Mouse (Mus musculus) heart, postnatal 36 days (tissue): Measurements from ENCODE around the gene Tspan7. TPM values are rescaled to one million over a fixed set of nuclear protein-coding genes. Genes with fewer than 3 reads are reported as not detected.
A peak's percentile ranks its signal among the peaks of the same experiment; 100 is the strongest.

ENCODE experiments used
- DNase-seq, 2 experiments: peaks; one replicate each; pipeline ENCODE4 v3.0.0; 2021 to 2022
- intact Hi-C: fragments of 180-260 bp; cut with DNase I; formaldehyde crosslinking; loops from one replicate; pipeline ENCODE4 v1.15.1; 2025
- total RNA-seq, 2 experiments: library from RNA; stranded (reverse); gene quantifications; 2 replicates each; pipeline ENCODE4 v1.2.3; 2021

Gene Tspan7
- 100 to 1,000 TPM; 110 to 133 TPM for total RNA-seq

DNA sequence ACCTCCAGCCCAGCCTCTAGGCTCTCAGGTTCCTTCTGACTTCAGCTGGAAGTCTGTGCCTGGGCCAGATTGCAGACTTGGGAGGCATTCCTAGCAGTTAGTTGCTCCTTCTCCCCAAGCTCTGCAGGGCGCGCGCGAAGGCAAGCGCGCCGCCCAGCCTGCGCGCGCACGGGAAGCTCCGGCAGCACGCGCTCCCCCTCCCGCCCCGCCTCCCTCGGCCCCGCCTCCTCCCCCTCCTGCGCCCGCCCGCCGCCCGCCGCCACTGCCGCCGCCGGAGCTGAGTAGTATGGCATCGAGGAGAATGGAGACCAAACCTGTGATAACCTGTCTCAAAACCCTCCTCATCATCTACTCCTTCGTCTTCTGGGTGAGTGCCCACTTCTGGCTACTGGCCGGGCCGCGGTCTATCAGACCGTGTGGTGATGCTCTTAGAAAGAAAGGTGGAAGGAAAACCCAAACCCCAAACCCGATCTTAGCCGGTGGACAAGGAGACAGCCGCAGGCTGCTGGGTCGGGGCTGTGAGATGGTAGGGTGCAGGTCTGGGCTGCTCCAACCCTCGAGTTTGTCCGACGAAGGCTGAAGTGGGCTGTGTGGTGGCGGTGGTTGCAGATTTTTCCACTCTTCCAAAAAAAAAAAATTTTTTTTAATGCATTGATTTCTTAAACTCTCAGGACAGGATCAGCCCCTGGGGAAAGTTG is at the start of gene Tspan7:
Tspan7 (plus strand) TSS at position 287 of the 698 bp plus-strand sequence.
- DNase-seq, result peak; percentile 48 to 52
- intact Hi-C loops, result loop anchor here (5.0 to 10.0 kb wide), 4 partner anchors 92 to 268 kb away; partner anchors contain the start of genes Mid1ip1 and Rpgr

DNA sequence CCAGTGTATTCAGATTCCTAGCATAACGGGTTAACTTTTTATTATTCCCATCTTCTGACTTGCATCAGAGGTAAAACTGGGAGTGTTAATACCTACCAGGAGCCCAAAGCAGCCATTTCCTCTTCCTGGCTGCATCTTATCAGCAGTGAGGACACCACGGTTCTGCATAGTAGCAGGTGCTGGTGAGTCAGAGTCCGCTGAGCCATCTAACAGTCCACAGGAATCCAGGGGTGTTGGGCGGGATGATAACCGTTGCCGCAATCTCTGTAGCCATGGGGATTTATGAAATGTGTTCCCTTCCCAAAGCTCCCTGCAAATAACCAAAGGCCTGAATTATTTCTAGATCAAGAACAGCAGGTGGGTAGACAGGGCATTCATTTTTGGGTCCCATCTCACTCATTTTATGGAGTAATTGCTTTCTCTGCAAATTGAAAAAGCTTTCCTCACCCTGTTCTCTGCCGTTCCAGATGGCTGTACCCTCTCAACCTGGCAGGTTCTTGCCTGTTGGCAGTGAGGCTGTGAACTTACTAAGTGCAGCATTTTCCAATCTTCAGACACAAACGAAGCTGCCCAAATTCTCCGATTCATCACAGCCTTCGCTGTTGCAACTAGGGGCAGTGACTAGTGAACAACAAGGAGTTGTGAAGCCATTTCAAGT is 35.5 kb upstream of the Tspan7 start:
- intact Hi-C loops, result no loop called here
- DNase-seq, result no peak

DNA sequence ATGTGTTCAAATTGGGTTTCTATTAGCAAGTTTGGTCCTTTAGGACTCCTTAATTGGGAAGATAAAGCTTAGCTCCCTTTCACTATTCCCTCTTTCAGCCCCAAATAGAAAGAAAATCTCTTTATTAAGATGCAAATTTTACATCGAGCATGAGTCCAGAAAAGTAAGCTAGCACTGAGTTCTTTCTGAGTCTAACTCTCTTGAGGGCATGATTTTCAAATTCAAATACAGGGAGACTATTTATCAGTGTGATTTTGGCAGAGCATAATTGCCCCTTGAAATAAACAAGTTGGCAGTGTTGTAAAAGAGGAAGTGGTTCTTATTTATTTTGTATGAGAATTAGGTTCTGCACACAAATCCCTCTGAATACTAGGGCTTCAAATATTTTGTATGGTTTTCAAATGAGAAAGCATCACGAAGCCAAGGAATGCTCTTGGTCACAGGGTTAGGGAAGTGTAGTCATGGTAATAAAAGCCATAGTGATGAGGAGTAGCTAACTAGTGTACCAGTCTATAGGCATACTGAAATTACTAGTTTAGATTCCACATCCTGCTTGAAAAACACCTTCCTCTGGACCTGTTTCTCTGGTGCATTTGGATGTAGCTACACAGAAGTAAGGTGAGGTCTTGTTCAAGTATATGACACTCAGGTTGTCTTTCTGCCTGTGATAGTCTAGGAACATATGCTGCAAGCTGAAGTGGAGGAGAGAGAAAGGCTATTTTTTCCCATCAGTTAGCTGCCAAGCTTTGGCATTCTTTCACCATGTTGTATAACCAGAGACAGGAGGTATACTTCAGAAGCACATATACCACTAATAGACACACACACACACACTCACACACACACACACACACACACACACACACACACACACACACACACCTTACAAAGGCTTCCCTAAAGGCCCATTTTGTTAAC is 34.6 kb upstream of the Tspan7 start:
- no peak for DNase-seq
- intact Hi-C loops, result no loop called here

DNA sequence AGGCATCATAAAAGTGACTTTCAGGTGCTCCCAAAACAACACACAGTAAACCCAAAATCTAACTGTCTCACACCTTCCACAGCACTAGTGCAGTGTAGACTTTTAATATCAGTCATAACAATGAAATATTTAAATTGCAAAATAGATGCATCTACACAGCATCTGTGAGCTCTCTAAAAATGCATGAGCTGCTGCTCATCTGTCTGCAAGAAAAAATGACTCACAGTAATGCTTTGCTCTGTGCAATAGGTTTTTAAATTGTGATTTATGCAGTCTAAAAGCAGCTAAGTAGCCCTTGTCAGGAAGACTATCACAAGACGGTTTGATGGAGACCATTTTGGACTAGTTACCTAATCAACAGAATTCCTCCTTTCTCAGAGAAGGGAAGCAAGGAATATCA is 31.2 kb upstream of the Tspan7 start:
- no peak for DNase-seq
- intact Hi-C loops, result no loop called here

DNA sequence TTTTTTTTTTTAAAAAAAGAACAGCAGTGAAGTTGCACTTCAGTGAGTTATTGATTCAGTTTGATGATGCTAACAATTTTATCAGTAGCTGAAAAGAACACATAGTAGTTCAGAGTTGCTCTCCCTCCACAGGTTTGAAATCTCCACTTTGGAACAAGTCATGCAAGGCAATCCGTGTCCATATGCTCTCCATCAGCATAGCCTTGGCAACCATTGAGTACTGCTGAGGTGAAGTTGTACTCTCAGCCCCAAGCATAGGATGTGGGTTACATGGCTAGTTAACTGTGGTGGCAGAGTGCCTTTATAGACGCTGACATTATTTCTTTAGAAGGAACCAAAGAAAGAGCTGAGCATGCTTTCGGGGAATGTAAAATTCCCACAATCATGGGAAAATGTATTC is 27.7 kb upstream of the Tspan7 start:
- intact Hi-C loops, result no loop called here
- DNase-seq, result no peak

DNA sequence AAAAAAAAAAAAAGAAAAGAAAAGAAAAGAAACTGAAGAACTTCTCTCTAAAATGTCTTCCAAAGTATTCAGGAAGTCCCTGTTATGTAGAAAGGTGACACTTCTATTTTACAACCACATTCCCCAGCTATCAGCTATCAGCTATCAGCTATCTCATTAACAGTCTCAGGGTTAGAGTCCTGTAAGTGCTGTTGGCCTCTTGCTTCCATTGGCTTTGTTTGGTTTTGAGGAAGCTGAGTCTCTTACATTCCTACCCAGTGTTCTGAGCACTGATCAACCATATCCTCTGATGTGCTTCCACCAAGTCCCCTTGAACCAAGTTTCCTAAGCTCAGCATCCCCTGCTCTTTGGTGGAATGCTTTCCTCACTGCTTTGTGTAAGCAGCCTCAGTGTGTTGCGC is 7.9 kb upstream of the Tspan7 start:
- DNase-seq, result no peak
- intact Hi-C loops, result no loop called here

DNA sequence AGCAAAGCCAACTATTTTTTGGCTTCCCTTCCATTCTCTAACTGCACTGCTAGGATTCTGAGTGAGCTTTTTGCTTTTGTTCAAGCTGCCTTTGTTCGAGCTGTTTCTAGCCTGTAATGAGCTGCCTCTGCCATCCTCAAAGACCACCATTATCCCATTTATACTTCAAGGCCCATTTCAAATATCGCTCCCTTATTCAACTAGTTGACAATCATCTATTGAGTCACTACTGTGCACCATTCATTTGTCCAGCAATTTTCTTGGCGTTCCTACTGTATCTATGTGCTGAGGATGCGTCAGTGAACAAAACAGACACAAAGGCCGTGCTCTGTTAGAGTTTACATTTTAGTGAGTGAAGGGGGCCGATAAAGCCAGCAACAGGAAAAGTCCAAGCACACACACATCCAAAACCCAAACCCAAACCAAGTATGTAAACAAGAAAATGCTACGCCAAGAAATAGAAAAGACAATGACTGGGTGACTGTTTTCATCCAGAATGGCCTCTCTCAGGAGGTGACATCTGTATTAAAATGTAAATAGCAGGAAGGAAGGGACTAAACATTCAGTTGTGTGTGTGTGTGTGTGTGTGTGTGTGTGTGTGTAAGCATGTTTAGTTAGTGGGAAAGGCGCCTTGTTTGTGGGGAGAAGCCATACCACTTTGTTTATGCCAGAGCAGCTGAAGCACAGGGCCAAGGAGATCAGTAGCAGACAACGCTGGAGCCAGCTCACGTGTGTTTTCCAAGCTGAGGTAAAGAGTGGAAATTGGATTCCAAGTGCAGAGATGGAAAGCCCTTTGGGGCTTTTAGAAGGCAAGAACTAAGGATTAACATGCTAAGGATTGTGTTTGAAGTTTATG is 5.7 kb upstream of the Tspan7 start:
- intact Hi-C loops, result no loop called here
- no peak for DNase-seq

DNA sequence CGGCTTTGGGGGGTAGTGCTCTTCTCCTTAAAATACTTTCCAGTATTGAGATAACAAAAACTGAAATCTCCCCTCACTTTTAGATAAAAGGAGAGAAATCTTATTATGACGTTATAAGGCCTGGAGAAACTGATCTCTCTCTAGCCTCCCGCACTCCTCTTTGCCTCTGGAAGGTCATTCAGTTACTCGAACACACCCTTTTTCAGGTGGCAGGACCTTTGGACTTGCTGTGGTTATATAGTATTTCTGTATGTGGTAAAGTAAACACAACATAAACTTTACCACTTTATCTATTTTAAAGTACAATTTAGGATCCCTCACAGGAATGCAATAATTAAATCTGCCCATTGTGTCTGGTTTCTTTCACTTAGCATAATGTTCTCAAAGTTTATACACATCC is 5.0 kb upstream of the Tspan7 start:
- intact Hi-C loops, result loop anchor here (10.0 kb wide), 1 partner anchor 235 kb away; the partner anchor contains the start of gene Mid1ip1

DNA sequence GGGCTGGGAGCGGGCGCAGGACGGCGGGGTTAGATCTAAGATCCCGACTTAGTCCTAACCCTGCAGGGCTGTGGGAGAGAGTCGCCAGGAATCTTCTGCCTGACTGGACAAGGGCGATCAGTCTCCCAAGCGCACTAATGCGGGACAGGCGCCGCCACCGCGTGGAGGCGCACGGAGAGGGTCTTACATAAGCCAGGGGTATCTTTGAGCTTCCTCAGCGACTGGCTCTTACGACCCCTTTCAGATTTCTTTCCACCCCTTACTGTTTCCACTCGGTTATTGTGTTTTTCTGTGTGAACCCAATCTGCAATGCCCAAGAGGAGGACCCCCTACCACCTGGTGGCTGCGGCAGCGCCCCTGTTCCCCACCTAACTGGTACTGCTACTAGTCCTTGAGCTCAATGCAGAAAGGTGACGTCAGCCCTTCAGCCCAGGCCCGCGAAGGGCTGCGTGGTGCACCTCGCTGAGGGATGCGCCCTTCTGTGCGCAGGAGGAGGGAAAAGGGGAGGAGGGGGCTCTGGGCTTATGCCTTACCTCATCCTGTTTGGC is 780 bp downstream of the Tspan7 start:
- peak; percentile 28 to 44 for DNase-seq
- intact Hi-C loops, result loop anchor here (5.0 to 10.0 kb wide), 4 partner anchors 92 to 268 kb away; partner anchors contain the start of genes Mid1ip1 and Rpgr

More for the DNA sequence above, 5.0 kb upstream of the Tspan7 start:
- no peak for DNase-seq

DNA sequence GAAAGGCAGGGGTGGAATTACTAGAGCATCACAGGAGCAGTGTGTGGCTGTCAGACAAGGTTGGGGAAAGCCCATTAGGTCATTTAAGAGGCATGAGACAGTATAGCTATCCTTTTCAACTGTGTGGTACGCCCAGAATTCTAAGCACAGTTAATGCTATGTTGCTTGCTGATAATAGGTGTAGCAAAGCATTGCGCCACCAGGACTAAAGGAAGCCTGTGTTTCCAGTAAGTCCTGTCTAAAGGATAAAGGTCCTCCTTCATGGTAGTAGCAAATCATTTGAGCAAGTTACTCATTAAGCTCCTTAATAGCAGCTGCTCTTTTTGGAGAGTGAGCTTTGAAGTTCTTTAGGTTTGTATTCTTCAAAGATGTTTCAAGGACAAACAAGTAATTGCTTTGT is 13.6 kb downstream of the Tspan7 start:
- intact Hi-C loops, result no loop called here

DNA sequence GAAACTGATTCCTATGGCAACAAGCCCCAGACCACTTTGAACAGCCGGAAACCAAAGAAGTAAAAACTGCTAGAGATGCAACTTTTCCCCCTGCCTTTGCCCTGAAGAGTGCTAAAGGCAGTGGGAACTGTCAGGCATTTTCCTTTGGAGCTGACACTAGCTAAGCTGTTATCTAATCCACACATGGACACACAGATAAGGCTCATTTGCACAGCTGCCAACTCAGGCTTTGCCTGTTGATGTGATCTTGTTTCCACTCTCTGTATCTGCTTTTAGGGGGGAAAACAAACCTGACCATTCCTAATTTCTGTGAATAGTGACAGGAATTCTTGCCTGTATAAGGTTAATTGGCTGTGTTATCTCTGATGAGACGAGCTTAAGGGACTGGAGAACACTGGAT is 17.7 kb downstream of the Tspan7 start:
- DNase-seq, result no peak
- intact Hi-C loops, result no loop called here

More for the DNA sequence above, 13.6 kb downstream of the Tspan7 start:
- no peak for DNase-seq

DNA sequence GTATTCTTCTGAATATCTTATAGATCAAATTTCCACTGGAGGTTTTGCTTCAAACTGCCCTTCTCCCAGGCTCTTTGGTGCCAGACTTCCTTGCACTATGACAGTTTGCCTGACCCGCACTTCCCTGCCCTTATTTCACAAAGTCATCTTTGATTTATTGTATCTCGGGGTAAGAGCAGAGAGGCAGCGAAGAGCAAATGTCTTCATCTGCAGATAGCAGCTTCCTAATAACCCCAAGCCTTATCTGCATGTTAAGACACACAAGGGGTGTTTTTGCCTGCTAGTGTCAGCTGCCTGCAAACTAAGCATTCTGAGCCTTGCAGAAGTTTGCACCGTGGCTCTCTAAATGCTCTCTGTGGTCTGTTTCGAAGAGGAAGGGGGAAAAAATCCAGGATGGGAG is 29.5 kb downstream of the Tspan7 start:
- intact Hi-C loops, result no loop called here
- DNase-seq, result no peak

DNA sequence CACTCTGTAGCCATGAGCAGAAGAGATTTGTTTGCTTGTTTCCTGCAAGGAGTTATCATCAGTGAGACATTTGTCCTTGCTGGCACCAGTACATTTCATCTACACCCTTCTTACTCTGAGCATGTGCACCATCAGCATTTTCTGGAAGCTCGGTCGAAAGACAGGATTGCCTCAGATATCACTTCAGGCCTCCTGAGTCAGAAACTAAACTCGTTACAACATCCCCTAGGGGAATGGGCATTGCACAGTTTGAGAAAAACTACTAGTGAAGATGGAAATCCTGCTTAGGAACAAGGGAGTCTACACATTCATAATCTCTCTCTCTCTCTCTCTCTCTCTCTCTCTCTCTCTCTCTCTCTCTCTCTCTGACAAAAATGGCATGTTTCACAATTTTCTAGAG is 30.0 kb downstream of the Tspan7 start:
- DNase-seq, result no peak
- intact Hi-C loops, result no loop called here

DNA sequence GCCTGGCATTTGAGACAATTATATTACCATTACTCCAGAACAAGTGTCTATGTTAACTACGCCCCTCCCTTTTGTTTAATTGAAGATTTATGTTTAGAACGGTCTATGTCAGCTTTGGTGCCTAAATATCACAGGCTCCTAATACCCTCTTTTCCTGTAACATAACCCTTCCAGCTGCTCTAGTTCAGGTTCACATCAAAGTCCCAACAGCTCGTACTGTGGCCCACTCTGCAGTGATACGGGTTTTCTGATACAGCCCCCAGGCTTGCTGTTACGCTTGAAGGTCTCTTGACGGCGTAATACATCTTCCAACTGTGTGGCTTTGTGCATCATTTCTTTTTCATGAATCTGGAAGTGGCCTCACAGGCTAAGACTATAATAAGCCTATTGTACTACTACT is 31.5 kb downstream of the Tspan7 start:
- DNase-seq, result no peak

DNA sequence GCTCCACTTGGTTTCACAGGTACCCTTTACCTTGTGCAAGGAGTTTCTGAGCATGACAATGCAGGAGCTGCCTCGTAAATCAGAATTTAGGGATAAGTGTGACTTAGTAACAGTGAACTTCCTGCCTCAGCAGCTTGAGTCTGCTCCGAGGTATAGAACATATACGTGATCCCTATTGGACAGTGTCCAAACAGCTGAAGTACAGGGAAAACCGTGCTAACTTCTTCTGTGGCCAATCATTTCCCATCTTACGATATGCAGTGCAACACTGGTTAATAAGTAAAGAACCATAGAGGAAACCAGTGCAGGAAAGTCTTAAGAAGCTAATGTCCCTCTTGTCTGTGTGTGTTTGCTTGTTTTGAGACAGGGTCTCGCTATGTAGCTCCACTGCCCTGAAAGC is 32.0 kb downstream of the Tspan7 start:
- intact Hi-C loops, result no loop called here
- no peak for DNase-seq

More for the DNA sequence above, 31.5 kb downstream of the Tspan7 start:
- intact Hi-C loops, result no loop called here

DNA sequence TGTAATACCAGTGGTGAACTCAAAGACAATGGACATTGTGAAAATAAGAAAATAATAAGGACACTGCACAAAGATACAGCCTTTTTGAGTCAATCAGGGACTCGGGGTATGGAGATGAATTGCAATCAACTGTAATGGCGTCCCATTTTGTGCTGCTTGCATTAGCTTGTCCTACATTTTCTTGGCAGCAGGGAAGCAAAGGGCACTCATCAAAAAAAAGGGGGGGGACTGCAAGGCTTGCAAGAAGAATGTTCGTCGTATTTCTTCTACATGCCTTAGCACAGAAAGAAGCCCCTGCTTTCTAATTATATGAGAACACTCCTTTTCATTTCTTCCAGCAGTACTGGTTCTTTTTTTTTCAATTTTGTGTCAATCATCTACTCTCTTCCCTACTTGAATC is 32.8 kb downstream of the Tspan7 start:
- no peak for DNase-seq
- intact Hi-C loops, result no loop called here

DNA sequence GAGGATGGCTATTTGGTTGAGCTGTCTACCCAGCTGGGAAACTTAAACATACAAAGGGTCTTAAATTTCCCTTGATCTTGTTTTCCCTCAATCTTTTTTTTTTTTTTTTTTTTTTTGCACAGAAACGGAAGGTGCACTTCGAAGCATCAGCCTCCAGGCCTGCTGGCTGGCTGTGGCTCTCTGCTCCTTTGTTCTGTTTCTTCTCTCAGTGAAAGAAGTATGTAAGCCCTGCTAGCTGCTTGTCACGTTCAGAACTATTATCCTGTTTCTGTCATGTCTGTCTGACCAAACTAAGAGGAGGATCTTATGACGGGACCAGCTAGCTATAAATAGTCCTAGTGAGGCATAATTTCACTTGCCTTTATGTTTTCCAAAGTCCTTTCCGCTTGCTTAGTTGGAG is 33.6 kb downstream of the Tspan7 start:
- DNase-seq, result no peak
- intact Hi-C loops, result no loop called here

DNA sequence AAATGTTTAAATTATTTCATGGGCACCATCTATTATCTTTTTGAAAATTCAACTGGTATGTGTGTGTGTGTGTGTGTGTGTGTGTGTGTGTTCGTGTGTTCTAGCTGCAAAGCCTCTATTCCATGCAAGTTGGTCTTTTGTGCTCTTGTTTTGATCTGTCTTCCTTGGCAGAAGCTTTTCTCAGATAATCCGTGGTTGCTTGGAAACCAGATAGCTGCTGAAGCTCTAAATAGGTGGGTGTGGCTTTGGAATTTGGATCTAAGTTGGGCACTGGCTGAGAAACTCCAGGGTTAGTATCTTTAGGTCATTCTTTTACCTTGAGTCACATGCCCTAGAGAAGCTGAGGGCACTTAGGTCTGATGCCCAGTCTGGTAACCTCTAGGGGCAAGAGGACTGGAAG is 50.5 kb downstream of the Tspan7 start:
- intact Hi-C loops, result no loop called here
- no peak for DNase-seq

DNA sequence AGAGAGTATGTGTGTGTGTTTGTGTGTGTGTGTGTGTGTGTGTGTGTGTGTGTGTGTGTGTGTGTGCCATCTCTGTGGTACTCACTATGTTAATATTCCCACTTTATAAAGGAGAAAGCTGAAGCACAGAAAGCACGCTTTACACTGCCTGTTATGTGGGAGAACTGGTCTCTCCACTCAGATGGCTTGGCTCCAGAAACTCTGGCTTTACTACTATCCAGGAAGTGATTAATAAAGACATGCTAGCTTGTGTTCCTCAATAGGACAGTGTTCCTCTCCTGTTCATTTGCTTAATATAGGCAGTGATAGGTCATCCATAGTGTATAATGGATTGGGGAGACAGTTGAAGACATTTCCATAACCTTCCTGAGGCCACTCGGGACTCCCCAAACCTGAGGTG is 54.1 kb downstream of the Tspan7 start:
- intact Hi-C loops, result no loop called here
- no peak for DNase-seq
